Mouse (Mus musculus): ENCODE results near the gene Tbp.
"Not testable (repeated sequence)": the region's sequence is repeated elsewhere in the genome, so short reads cannot be mapped to it uniquely, and the experiment has no call there.

Tbp gene

DNA sequence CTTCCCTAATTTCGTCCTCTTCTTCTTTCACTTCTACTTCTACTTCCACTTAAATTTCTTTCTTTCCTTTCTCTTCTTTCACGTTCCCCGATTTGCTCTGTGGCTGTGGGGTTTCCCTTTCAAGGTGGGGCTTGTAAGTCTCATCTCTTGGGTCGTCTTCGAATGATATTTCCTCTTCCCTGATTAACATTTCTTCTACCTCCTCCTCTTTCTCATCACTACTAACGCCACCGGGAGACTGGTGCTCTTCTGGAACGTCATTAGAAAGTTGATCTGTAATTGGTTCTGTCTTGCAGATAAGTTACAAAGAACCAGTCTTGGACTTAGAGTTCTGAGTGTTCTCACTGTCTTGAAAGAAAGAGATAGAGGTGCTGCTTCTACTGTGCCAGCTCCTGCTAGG lies 36.3 kb downstream of the Tbp start:
- no peak for ATAC-seq (ENCODE audit: insufficient number of reproducible peaks, low FRiP score, low TSS enrichment)

DNA sequence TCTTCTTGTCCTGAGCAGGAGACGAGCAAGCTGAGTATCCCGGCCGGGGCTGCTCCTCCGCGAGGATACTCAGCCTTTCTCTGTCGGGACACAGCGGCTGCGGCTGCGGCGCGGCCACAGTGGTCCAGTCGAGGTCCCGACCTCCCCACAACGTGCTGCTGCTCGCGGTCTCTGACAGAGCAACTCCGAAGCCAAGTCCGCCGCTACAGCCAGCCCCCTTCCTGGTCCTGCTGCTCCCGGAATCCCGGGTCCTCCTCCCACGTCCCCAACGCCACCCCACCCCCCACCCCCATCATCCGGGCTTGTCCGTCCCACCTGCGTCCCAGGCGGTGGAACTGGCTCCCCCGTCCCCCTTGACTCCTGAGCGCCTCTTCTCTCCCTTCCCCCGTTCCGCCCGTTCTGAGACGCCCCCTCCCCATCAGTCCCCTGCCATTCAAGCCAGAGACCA lies 36.8 kb downstream of the Tbp start:
- no peak for ATAC-seq (ENCODE audit: insufficient number of reproducible peaks, low FRiP score, low TSS enrichment)

- ATAC-seq (ENCODE audit: insufficient number of reproducible peaks, low FRiP score, low TSS enrichment): no peak
Observed at GRCm38 (mm10) chr17:15540309-15540708, 40.6 kb downstream of the Tbp start.

DNA sequence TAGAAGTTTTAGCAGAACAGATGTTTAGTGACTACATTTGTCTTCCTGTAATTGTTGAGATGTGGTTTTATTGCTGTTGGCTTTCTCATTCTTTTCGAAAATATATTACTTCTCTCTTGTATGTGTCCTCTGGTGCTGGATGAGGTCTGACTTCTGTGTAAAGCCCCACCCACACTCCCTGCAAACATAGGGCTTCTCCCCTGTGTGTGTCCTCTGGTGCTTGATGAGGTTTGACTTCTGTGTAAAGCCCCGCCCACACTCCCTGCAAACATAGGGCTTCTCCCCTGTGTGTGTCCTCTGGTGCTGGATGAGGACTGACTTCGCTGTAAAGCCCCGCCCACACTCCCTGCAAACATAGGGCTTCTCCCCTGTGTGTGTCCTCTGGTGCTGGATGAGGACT lies 44.2 kb downstream of the Tbp start:
- ATAC-seq (ENCODE audit: insufficient number of reproducible peaks, low FRiP score, low TSS enrichment): not testable (repeated sequence)

DNA sequence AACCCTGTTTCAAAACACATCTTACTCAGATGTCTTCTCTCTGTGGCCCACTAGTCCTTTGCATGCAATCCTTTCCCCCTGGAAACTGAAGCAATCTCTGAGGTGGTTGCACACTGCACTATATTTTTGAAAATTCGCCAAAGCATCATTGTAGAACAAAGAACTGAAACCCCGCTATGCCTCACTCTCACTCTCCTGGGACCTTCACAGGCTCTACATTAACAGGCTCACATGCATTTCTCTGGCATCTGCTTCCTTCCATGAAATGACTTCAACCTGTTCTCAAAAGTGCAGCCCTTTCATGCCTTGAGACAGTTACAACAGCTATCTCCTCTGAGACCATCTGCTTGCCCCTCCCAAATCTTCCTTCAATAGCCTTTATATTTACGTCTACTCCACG lies 46.8 kb downstream of the Tbp start:
- ATAC-seq (ENCODE audit: insufficient number of reproducible peaks, low FRiP score, low TSS enrichment): no peak

- no peak for ATAC-seq (ENCODE audit: insufficient number of reproducible peaks, low FRiP score, low TSS enrichment)
Observed at GRCm38 (mm10) chr17:15549713-15550112, 50.0 kb downstream of the Tbp start.

DNA sequence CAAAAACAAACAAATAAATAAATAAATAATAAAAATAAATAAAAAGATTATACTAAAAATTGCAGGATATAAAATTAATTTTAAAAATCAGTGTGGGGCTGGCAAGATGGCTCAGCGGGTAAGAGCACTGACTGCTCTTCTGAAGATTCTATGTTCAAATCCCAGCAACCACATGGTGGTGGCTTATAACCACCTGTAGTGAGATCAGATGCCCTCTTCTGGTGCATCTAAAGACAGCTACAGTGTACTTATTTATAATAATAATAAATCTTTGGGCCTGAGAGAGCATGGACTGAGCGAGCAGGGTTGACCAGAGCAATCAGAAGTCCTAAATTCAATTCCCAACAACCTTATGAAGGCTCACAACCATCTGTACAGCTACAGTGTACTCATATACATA lies 60.3 kb downstream of the Tbp start:
- ATAC-seq (ENCODE audit: insufficient number of reproducible peaks, low FRiP score, low TSS enrichment): no peak

DNA sequence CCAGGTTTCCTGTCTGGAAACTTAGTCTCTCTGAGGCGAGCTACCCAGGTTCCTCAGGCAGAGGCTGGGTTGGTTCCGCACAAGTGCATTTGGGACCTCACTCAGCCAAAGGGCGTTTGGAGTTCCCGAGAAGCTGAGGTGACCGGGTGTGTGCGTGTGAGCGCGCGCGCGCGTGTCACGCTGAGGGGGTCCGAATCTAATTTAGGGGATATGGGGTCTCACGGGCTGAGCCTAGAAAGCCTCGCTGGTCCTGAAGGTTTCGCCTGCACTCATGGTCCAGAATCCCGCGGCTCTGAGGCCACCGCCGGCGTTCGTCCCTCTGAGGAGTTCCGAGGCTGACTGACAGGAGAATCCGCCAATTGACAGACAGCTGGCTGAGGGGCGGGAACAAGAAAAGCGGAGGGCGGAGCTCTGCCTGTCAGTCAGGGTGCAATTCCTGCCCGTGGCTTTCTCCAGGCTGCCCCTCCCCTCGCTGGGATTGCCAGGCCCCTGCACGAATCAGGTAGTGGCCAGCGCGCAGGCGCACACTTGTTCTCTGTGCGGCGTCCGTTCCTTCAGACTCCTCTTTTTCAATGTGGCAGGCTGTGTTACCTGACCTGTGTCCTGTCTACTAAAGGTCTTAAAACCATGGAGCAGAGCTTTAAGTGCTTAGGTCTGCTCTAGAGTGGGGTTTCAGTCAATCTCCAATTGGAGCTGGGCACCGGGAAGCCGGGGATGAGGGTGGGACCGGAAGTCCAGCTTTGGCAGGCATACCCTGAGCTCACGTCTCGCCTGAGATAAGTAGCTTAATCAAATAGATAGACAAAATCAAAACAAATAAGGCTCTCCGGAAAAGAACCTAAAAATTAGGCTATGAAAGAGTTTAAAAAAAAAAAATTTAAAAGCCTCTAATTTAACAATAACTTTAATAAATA lies 64.6 kb downstream of the Tbp start, which contains the start of gene Prdm9:
Prdm9 (minus strand) TSS at position 341 of the 914 bp plus-strand sequence.
- peak; percentile 99 for ATAC-seq (ENCODE audit: insufficient number of reproducible peaks, low FRiP score, low TSS enrichment)

DNA sequence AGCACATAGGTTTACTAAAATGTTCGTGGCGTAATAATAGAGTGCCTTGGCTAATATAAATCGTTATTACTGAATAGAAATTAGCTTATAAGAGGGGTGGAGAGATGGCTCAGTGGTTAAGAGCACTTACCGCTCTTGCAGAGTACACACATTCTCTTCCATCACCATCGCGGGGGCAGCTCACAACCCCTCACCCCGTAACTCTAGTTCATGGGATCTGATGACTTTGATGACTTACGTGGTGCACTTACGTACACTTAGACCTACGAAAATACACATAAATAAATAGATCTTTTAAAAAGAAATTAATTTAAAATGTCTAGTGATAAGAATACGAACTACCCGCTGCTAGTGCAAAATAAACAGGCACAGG lies 65.2 kb downstream of the Tbp start:
- ATAC-seq (ENCODE audit: insufficient number of reproducible peaks, low FRiP score, low TSS enrichment): no peak

- ATAC-seq (ENCODE audit: insufficient number of reproducible peaks, low FRiP score, low TSS enrichment): no peak
Observed at GRCm38 (mm10) chr17:15566908-15567307, 67.2 kb downstream of the Tbp start.

DNA sequence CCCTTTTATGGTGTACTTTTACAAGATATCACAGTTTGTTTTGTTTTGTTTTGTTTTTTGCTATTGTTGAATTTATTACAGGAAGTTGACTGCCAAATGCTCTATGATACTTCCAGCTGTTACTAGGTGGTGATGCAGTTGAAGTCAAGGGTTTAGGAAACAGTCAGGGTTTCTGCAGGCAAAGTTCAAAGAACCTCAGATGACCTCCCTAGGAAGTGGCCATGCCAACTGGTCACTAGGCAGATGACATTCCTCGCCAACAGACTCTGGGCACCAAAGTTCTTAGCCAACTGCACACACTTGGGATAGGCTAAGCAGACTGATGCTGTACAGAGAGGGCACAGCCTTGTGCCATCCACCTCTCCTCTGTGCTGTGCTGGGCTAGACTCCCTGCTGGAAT lies 75.4 kb downstream of the Tbp start:
- ATAC-seq (ENCODE audit: insufficient number of reproducible peaks, low FRiP score, low TSS enrichment): no peak

GRCm38 (mm10) chr17:15577291-15577694 lies 77.6 kb downstream of the Tbp start:
- ATAC-seq (ENCODE audit: insufficient number of reproducible peaks, low FRiP score, low TSS enrichment): no peak

Measured in cerebellum, adult (tissue).